In the genomic region with DNA sequence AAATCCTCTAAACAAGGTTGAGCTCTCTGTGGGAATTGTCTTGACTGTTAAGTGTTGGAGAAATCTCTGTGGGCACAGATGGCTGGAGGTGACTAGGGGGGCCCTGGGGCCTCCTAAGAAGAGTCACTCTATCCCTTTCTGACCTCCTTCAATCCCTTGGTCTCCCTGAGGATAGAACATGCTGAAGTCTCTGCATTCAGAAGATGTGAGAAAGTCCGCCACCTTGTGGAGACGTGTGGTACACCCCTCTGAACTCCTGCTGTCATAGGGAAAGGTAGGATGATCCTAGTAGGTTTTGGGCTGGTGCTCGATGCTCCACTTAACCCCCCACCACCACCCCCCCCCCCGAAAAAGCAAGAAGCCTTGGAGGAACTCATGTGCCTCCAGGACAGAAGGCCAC, we compare ENCODE assay signal across 8 mouse cellular contexts. TPM values are rescaled to one million over a fixed set of nuclear protein-coding genes. Genes with fewer than 3 reads are reported as not detected.
DNase-seq lines count a peak whose midpoint lies in the region; ATAC-seq and TF ChIP-seq lines count a peak whose summit lies in the region.
"Had no signal": no experiment of that assay in that cellular context is flagged by ENCODE, and none has a peak within 500 bp of the region (broad histone marks: within the 10 kb centered on the region; RNA-seq: fewer than 3 reads in every experiment).

No protein-coding gene starts in this region.

- peaks cover 2% of the 10 kb centered on the region; the same call in 1 of the 2 replicates for H3K4me1 ChIP-seq in lung, embryonic 16.5 days (replicated peaks; ENCODE audit: control insufficient read depth, insufficient read depth, low read length)

- peak; percentile 37 to 62 for DNase-seq in CD8-positive naive resting alpha-beta T cell, adult 2 months (ENCODE audit: low read depth in 2 of 2, low spot score in 2 of 2)
- no peak for DNase-seq in Patski (ENCODE audit: low read depth, low spot score)
- DNase-seq in cerebellum, postnatal 14 days: peak; percentile 87 to 92
- peak; percentile 76 for DNase-seq in gastrocnemius, adult 2 months
- peak; percentile 82 for DNase-seq in layer of hippocampus, adult 11-12 months (ENCODE audit: low spot score)
- DNase-seq in right cerebral cortex, postnatal 36 days (ENCODE audit: low spot score in 2 of 2): peak; percentile 51 to 67

- no peak overlapping the region for H3K4me2 ChIP-seq in lung, embryonic 16.5 days (ENCODE audit: low read depth, low read length)

- intact Hi-C loops in gastrocnemius, adult 2 months (cut with DNase I): loop anchor here (5.0 kb wide), 1 partner anchor 94 kb away; no protein-coding TSS in a partner anchor

- under 1% methylated on average over 4 of the region's 4 CpGs for WGBS in lung, embryonic 16.5 days

- no peak overlapping the region for H3K9ac ChIP-seq in lung, embryonic 16.5 days (ENCODE audit: low read length)

- POLR2A ChIA-PET in Patski (lab: Charles Lee): no interaction called here

- H3K36me3 ChIP-seq in lung, embryonic 16.5 days (ENCODE audit: control insufficient read depth, insufficient read depth, low read length): no peaks in the 10 kb centered on the region

- in situ Hi-C loops in Patski (cut with MboI; ENCODE audit: low pct_unique_long_range_greater_than_20kb): no loop called here

- H3K4me3 ChIP-seq in gastrocnemius, adult 2 months: no peak overlapping the region
- no peak overlapping the region for H3K4me3 ChIP-seq in lung, embryonic 16.5 days (ENCODE audit: low read length)

- CTCF ChIA-PET in Patski (lab: Charles Lee): interaction anchor here (1.8 kb wide), 1 partner anchor 94 kb away, joined by 11 read pairs; no protein-coding TSS in a partner anchor

- peak; percentile 78 for TF ChIP-seq CTCF in Patski (IDR thresholded peaks at IDR 0.05)
- TF ChIP-seq CTCF in gastrocnemius, adult 2 months (IDR thresholded peaks at IDR 0.05): peak; percentile 81

- H3K9me3 ChIP-seq in lung, embryonic 16.5 days (ENCODE audit: control insufficient read depth, low read length): no peaks in the 10 kb centered on the region

- no peak overlapping the region for H3K27ac ChIP-seq in gastrocnemius, adult 2 months
- H3K27ac ChIP-seq in lung, embryonic 16.5 days (ENCODE audit: low read length): no peak overlapping the region

- no peaks in the 10 kb centered on the region for H3K27me3 ChIP-seq in Patski
- peaks cover 6% of the 10 kb centered on the region; the same call in 1 of the 2 replicates for H3K27me3 ChIP-seq in lung, embryonic 16.5 days (ENCODE audit: control insufficient read depth, insufficient read depth, low read depth, low read length)

- no peak for ATAC-seq in Patski
- ATAC-seq in lung, embryonic 16.5 days (ENCODE audit: low read depth): peak; percentile 43; the same call in 1 of the 2 replicates

RNA-seq across cellular contexts. Expression of gene Spr, which starts 5.9 kb away (rescaled TPM):
- polyA plus RNA-seq in Patski (2021): 73.1 TPM
- total RNA-seq in gastrocnemius, adult 2 months (2021): 10 to 100 TPM; 40.7 to 57.9 TPM
- polyA plus RNA-seq in lung, embryonic 16.5 days (2015; fragmentation: Nextera tagmentation; extraction: Ambion mirVana): 63.6 and 65.6 TPM in 2 replicates

RNA-seq across cellular contexts. Expression of gene Emx1, which starts 55.6 kb away (rescaled TPM):
- polyA plus RNA-seq in Patski (2021): not detected
- not detected for total RNA-seq in gastrocnemius, adult 2 months (2021)
- not detected in 2 replicates for polyA plus RNA-seq in lung, embryonic 16.5 days (2015; fragmentation: Nextera tagmentation; extraction: Ambion mirVana)
- polyA plus RNA-seq: liver, embryonic 16.5 days had no signal
